Mouse (Mus musculus) embryonic facial prominence, embryonic 10.5 days (tissue): Measurements from ENCODE around the gene Mob3b. TPM values are rescaled to one million over a fixed set of nuclear protein-coding genes. Genes with fewer than 3 reads are reported as not detected.

Experiments
- DNase-seq: peaks from one replicate; pipeline ENCODE4 v3.0.0-alpha.2; 2017; ENCODE audit warnings: low spot score
- H3K27ac ChIP-seq: fragments of 300-500 bp; sonication (generic); replicated peaks from 2 replicates; pipeline ENCODE4 v1.5.1; 2016; ENCODE audit warnings: mild to moderate bottlenecking
- H3K27me3 ChIP-seq: fragments of 300-500 bp; sonication (generic); replicated peaks from 2 replicates; pipeline ENCODE4 v1.6.1; 2016; ENCODE audit warnings: low read depth, mild to moderate bottlenecking; ENCODE audit not compliant: poor library complexity, severe bottlenecking
- H3K36me3 ChIP-seq: fragments of 300-500 bp; sonication (generic); replicated peaks from 2 replicates; pipeline ENCODE4 v1.6.1; 2016; ENCODE audit warnings: mild to moderate bottlenecking, moderate library complexity
- H3K4me1 ChIP-seq: fragments of 300-500 bp; sonication (generic); 2 replicates; pipeline ENCODE4 v1.6.1; 2016
- H3K4me3 ChIP-seq: fragments of 300-500 bp; sonication (generic); 2 replicates; pipeline ENCODE4 v1.5.1; 2016; ENCODE audit warnings: mild to moderate bottlenecking, moderate library complexity
- H3K9me3 ChIP-seq: fragments of 300-500 bp; sonication (generic); 2 replicates; pipeline ENCODE4 v1.6.1; 2016; ENCODE audit warnings: mild to moderate bottlenecking
- whole genome bisulfite sequencing: fragments of 180-500 bp; shearing (Covaris S2); methylation state at CpG from one replicate; pipeline ENCODE4 v1.1.7; 2016; 5-methylcytosine and 5-hydroxymethylcytosine counted together
- polyA plus RNA-seq: library from polyadenylated mRNA; unstranded; fragments of >200 nt; fragmentation: Nextera tagmentation; extraction: Ambion mirVana; gene quantifications from 2 replicates; pipeline ENCODE4 v1.2.1, GENCODE M21; 2016

The Mob3b gene
- polyA plus RNA-seq, 1 experiment from 2014 or later: 14.0 TPM

DNA sequence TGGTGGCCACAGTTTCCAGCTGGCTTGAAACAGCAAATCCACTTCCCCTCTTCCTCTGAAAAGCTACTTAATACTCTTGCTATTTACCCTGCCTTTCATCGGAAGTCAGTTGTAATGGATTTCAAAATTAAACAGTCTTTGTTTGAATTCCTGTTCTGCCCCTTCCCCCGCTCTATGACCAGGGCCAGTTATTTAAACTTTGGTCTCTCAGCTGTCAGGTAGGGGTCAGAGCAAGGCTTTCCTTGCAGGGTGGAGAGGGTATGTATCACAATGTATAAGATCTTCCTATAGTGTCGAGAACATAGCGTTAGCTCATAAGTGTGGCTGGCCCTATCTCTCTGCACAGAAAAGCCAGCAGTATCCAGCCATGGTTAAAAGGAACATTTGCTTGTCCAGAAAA, 170.6 kb downstream of the Mob3b start:
- no peak for DNase-seq
- H3K27ac ChIP-seq: no peak overlapping the region
- WGBS: 77% methylated on average over 4 of the region's 4 CpGs

DNA sequence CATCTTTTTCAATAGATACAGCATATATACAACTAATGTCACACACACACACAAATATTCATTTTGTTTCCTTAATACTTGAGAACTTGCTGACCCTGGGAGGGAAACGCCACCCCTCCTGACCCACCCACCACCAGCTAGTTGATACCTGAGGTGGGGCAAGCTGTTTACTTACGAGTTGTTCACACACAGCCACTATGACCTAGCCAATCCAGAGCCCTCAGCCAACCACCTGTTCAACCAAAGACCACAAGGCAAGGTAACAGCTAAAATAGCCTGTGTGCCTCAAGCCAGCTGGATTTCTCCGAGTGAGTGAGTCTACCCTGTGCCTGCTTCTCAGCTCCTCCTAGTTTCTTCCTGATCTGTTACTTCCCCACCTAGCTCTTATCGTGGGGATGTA, 172.9 kb downstream of the Mob3b start:
- H3K9me3 ChIP-seq: no peaks in the 10 kb centered on the region
- no peak for DNase-seq
- H3K36me3 ChIP-seq: no peaks in the 10 kb centered on the region
- WGBS: 92% methylated on average over 4 of the region's 4 CpGs
- no peaks in the 10 kb centered on the region for H3K27me3 ChIP-seq
- H3K4me3 ChIP-seq: no peak overlapping the region
- H3K4me1 ChIP-seq: peaks cover 21% of the 10 kb centered on the region
- H3K27ac ChIP-seq: no peak overlapping the region

More for the DNA sequence above, 170.6 kb downstream of the Mob3b start:
- no peaks in the 10 kb centered on the region for H3K36me3 ChIP-seq
- H3K4me3 ChIP-seq: no peak overlapping the region
- H3K4me1 ChIP-seq: peaks cover 20% of the 10 kb centered on the region
- no peaks in the 10 kb centered on the region for H3K9me3 ChIP-seq
- 0 out of 2 replicates have a peak, but pooled peaks cover under 1% of the 10 kb centered on the region for H3K27me3 ChIP-seq

DNA sequence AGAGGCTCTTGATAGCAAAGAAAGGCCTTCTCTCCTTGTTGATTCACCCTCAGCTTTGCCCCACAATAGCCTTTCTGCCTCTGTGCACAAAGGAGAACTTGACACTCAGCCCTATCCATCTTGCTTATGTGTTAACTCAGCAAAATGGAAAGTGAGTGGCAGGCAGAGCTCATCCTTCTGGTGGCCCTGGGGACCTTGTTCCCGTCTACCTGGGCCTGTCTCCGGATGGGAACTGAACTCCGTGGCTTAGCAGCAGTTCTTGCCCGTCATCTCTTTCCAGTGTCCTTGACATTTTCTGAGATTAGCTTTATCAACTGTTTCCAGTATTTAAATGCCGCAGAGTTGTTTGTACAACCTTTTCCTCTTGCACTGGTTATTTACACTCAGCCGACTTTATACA, 173.8 kb downstream of the Mob3b start:
- Histone ChIP-seq H3K27ac (no peak overlapping the region), H3K9me3 (no peaks in the 10 kb centered on the region), H3K27me3 (no peaks in the 10 kb centered on the region), H3K36me3 (no peaks in the 10 kb centered on the region), H3K4me3 (no peak overlapping the region), H3K4me1 (peaks cover 21% of the 10 kb centered on the region)
- WGBS: 89% methylated on average over 6 of the region's 6 CpGs
- no peak for DNase-seq

DNA sequence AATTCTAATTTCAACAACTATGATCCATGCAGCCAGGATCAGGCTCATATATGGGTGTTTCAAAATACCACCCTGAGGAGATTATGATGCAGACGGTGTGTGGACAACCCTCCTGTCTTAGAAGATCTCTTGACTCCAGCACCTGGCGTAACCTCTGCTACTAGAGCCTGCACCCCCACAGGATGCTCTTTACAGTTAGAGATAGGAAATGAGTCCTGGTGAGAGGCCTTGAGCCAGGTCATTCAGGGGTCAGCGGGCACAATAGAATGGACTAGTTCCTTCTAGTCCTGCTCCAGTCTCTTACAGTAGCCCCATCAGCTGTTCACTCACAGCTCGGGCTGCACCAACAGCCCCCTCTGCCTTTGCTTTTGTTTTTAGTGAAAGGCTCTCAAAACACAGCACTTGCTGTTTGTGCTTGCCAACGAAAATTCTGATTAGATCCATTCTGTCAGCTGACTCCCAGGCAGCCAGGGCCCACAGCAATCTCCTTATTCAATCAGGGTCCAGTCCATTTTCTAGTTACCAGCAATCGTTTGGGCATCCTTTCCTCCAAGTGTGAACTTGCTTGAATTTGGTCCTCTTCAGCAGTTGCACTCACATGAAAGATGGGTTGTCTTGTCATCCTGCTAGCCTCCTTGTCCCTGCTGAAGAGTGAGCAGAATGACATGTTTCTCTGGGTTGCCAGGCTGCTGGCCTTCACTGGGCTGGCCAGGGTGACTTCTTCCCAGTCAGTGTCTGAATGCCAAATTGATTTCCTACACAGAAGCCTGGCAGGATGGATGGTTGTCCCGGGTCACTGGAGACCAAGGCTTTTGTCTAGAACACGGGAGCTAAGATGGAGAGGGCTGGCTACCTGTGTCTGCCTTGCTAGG, 175.7 kb downstream of the Mob3b start:
- Histone ChIP-seq H3K27me3 (no peaks in the 10 kb centered on the region), H3K4me1 (peaks cover 14% of the 10 kb centered on the region), H3K4me3 (no peak overlapping the region), H3K27ac (no peak overlapping the region), H3K9me3 (no peaks in the 10 kb centered on the region), H3K36me3 (no peaks in the 10 kb centered on the region)
- WGBS: 72% methylated on average over 8 of the region's 8 CpGs
- DNase-seq: no peak

DNA sequence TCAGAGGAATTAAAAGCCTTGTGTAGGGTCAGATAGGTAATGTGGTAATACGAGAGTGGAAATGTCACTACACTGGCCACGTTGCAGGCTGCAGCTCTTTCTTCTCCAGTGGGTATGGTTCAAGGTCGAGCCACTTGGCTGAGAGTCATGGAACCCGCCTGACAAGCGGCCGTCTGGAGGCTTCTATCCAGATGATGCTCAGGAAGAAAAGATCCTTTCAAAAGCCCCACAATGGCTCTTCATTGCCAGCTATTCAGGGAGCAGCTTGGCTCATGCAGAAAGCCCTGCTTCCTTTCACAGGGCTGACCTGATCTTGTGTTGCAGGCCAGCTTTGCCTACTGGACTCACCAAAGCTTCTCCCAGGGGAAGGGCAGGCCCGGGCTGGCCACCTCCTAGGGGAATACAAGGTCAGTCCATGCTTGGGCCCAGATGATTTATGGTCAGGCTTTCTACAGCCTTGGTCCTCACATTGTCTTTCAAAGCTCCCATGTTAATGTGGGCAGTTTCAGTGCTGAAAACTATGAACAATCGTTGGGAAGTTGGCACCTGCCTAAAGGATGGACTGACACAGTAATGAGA, 176.7 kb downstream of the Mob3b start:
- Histone ChIP-seq H3K27me3 (no peaks in the 10 kb centered on the region), H3K27ac (0 out of 2 replicates have a peak overlapping the region, but pooled peaks have one; percentile 8), H3K4me1 (peaks cover 11% of the 10 kb centered on the region), H3K4me3 (no peak overlapping the region), H3K36me3 (no peaks in the 10 kb centered on the region), H3K9me3 (no peaks in the 10 kb centered on the region)
- 77% methylated on average over 8 of the region's 8 CpGs for WGBS
- no peak for DNase-seq

DNA sequence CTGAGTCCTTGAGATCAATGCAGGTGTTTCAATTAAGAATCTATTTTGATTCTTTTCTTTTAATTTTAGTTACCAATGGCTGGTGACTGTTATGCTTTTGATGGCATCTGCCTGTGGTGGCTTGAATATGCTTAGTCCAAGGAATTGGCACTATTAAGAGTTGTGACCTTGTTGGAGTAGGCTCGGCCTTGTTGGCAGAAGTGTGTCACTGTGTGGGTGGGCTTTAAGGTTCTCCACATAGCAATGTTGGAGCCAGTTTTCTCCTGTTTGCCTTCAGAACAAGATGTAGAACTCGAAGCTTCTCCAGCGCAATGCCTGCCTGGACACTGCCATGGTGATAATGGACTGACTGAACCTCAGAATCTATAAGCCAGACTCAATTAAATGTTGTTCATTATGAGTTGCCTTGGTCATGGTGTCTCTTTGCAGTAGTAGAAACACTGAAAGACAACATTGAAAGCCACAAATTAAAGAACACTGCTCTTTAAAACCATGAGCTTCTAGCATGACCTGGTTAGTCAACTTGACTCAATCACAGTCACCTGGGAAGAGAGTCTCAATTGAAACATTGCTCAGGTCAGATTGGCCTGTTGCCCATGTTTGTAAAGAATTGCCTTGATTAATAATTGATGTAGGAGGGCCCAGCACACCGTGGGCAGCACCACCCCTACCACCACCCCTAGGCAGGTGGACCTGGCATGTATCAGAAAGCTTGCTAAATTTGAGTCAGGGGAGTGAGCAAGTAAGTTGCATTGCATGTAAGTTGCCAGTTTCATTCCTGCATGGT, 180.2 kb downstream of the Mob3b start:
- H3K36me3 ChIP-seq: no peaks in the 10 kb centered on the region
- WGBS: 91% methylated on average over 4 of the region's 4 CpGs
- no peak overlapping the region for H3K27ac ChIP-seq
- no peaks in the 10 kb centered on the region for H3K27me3 ChIP-seq
- H3K4me3 ChIP-seq: no peak overlapping the region
- H3K9me3 ChIP-seq: no peaks in the 10 kb centered on the region
- DNase-seq: no peak
- peaks cover 11% of the 10 kb centered on the region for H3K4me1 ChIP-seq

DNA sequence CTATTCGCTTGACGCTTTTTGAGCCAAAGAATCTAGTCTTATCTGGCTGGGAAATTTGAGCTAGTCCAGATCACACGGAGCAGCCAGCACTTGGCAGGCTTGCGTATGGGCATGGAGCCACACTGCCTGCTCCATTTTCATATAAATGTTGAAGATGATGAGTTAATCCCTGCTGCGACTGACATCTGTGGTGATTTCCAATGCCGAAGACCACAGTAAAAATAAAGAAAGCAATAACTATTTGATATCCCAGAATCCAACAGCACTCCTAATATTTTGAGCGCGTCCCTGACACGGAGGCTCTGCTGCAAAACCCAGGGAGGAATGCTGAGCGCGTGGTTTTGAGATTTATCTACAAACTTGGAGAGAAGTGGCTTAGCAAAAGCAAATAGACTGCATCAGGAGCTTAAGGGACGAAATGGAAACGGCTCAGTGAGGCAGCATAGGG, 180.9 kb downstream of the Mob3b start:
- no peak for DNase-seq

DNA sequence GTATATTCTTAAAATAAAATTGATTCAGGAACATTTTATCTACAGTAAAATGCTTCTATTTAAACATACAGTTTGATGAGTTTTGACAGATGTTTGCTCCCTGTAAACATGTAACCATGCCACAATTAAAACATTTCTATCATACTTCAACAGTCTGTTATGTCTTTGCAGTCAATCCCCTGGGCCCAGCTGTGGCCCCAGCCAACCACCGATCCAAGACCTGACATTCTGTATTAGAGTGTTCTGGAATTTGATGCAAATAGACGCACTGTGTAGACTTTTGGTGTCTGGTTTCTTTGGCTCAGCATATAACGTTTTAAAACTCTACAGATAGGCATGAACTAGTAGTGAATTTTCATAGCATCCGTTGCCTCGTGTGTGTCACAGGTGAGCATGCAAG, 182.5 kb downstream of the Mob3b start:
- no peaks in the 10 kb centered on the region for H3K27me3 ChIP-seq
- 79% methylated on average over 5 of the region's 5 CpGs for WGBS
- no peaks in the 10 kb centered on the region for H3K36me3 ChIP-seq
- no peaks in the 10 kb centered on the region for H3K4me1 ChIP-seq
- H3K27ac ChIP-seq: no peak overlapping the region
- H3K4me3 ChIP-seq: no peak overlapping the region
- no peak for DNase-seq
- no peaks in the 10 kb centered on the region for H3K9me3 ChIP-seq

More for the DNA sequence above, 180.9 kb downstream of the Mob3b start:
- peaks cover 5% of the 10 kb centered on the region for H3K4me1 ChIP-seq
- H3K36me3 ChIP-seq: no peaks in the 10 kb centered on the region
- no peaks in the 10 kb centered on the region for H3K27me3 ChIP-seq
- H3K9me3 ChIP-seq: no peaks in the 10 kb centered on the region
- no peak overlapping the region for H3K4me3 ChIP-seq
- H3K27ac ChIP-seq: no peak overlapping the region
- WGBS: 92% methylated on average over 13 of the region's 13 CpGs

DNA sequence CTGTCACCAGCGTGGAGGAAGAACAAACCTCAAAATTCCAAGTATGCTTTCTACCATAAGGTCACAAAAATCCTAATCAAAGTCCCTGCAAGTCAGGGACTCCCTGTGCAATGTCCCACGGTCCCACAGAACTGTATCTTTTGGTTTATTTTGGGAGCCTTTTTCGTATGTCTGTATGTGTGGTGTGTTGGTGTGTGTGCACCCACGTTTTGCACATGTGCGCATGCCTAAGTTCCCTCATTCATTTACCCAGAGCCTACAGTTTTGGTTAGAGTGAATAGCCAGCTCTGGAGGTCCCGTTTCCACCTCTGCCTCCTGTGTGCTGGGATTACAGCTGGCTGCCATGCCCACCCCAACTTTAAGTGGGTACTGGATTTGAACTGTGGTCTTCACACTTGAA, 189.7 kb downstream of the Mob3b start:
- no peaks in the 10 kb centered on the region for H3K27me3 ChIP-seq
- 84% methylated on average over 6 of the region's 6 CpGs for WGBS
- no peak overlapping the region for H3K4me3 ChIP-seq
- no peaks in the 10 kb centered on the region for H3K36me3 ChIP-seq
- H3K27ac ChIP-seq: no peak overlapping the region
- DNase-seq: no peak
- H3K4me1 ChIP-seq: peaks cover 9% of the 10 kb centered on the region; the same call in 1 of the 2 replicates
- no peaks in the 10 kb centered on the region for H3K9me3 ChIP-seq

DNA sequence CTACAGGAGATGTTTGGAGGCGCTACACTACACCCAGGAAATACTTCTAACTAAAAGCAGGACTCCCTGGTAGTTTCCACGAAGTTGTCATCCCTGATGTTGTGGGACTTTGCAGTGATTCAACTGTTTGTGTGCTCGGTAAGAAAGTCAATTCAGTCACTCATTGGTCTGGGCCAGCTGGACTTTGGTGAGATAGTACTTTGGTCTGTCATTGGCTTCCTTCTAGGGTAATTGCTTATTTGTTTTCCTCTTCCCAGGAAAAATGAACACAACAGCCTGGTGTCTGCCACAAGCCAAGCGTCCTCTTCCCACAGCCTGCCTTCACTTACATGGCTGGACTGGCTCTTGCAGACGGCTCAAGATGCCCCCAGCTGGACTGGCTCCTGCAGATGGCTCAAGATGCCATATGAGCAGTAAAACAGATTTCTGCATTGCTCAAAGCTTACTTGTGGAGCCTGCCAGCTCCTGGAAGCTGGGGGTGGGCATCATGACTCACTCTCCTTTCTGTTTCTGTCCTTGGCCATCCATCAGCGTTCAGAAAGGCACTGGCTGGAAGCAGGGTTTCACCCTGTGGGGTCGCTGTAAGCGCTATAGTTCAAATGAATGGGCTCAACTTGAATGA, 190.8 kb downstream of the Mob3b start:
- H3K27me3 ChIP-seq: no peaks in the 10 kb centered on the region
- no peaks in the 10 kb centered on the region for H3K9me3 ChIP-seq
- WGBS: 61% methylated on average over 8 of the region's 8 CpGs

DNA sequence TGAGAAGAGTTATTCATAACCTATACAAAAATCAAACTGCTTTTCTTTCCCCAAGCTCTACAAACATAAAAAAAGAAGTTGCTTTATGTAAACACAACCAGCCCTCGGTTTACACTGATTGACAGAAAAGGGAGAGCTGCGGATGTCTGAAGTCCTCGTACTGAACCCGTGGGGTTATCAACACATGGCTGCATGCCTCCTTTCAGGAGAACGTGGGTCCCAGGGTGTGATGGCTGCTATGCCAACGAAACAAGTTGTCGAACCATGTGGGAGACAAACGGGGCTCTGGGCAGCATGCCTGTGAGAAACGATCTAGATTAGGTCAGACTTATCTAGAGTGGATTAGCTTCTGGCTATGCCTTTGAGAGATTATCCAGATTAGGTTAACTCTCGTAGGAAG, 192.4 kb downstream of the Mob3b start:
- Histone ChIP-seq H3K27ac (no peak overlapping the region), H3K27me3 (no peaks in the 10 kb centered on the region), H3K4me3 (no peak overlapping the region), H3K4me1 (peaks cover 9% of the 10 kb centered on the region; the same call in 1 of the 2 replicates), H3K9me3 (no peaks in the 10 kb centered on the region), H3K36me3 (no peaks in the 10 kb centered on the region)
- DNase-seq: no peak
- WGBS: 74% methylated on average over 10 of the region's 10 CpGs

More for the DNA sequence above, 190.8 kb downstream of the Mob3b start:
- no peak for DNase-seq
- H3K27ac ChIP-seq: no peak overlapping the region
- no peaks in the 10 kb centered on the region for H3K36me3 ChIP-seq
- peaks cover 9% of the 10 kb centered on the region; the same call in 1 of the 2 replicates for H3K4me1 ChIP-seq
- no peak overlapping the region for H3K4me3 ChIP-seq

DNA sequence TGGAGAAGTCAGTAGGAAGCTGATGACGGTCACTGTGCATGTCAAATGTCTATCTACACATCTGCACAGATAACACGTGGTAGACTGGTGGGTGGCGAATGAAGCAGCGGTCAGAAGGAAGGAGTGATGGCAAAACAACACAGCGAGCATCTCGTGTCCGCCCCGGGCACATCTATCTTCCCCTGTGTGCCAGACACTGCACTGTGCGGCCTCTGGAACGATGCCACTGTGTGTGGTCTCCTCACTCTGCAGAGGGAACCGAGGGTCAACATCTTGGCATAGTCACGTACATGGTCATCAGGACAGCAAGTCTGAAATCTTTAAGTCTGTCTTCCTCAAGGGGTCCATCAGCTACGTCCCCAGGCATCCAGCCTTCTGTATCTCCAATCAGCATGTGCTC, 193.3 kb downstream of the Mob3b start:
- Histone ChIP-seq H3K9me3 (no peaks in the 10 kb centered on the region), H3K27me3 (no peaks in the 10 kb centered on the region)
- WGBS: 91% methylated on average over 13 of the region's 13 CpGs

More for the DNA sequence above, 193.3 kb downstream of the Mob3b start:
- Histone ChIP-seq H3K36me3 (no peaks in the 10 kb centered on the region), H3K4me1 (peaks cover 9% of the 10 kb centered on the region; the same call in 1 of the 2 replicates), H3K4me3 (no peak overlapping the region), H3K27ac (no peak overlapping the region)
- DNase-seq: no peak
